Mouse (Mus musculus): ENCODE results near the gene Klhl8.

DNA sequence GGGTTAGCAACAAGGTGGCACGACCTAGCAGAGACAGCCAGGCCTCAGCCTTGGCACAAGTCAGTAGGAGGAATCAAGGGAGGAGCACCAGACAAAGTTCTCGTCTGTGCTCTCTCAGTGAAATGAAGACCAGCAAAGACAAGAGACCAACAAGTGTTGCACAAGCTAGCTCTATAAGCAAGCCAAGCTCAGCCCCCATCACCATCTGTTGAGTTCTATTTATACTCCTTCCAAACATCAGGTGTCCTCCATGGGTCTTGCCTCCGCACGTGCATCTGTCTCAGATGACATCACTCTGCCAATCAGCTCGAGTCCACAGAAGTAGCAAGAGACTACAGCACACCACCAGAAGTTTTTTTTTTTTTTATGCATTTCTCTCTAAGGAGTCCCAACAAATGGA, 43.6 kb upstream of the Klhl8 start:
- no peak for TF ChIP-seq CTCF (IDR thresholded peaks at IDR 0.05; ENCODE audit: borderline replicate concordance, insufficient read depth, low read length)
- no peak for TF ChIP-seq POLR2A (IDR thresholded peaks at IDR 0.05; ENCODE audit: low read depth, low read length)

Measured in embryonic fibroblast, embryonic 13.5 days (primary cell).